Mouse (Mus musculus): ENCODE data around the gene Nes.

Gene Nes

DNA sequence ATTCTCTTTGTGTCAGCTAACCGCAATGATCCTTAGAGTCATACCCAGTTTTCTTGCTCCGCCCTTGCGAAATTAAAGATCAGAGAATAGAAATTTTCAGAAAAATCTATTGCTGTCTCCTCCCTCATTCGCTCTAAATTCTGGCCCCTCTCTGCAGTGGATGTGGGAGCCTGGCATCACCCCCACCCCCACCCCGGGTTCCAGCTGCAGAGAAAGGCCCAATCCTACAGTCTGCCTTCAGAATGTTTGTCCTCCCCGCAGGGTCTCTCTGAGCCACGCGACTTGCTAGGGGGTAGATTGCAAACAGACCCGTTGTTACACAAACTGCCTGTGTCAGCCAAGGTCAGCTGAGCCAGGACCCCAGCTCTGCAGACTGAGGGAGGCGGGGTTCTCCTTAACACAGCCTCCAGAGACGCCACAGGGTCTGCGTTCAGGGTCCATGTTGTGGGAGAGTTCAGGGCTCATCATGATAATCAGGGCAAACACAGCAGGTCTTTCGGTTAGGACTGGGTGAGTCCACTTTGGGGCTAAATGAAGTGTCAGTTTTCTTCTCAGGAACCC lies 20.8 kb upstream of the Nes start:
- no peak for DNase-seq (ENCODE audit: low read depth, low spot score)

DNA sequence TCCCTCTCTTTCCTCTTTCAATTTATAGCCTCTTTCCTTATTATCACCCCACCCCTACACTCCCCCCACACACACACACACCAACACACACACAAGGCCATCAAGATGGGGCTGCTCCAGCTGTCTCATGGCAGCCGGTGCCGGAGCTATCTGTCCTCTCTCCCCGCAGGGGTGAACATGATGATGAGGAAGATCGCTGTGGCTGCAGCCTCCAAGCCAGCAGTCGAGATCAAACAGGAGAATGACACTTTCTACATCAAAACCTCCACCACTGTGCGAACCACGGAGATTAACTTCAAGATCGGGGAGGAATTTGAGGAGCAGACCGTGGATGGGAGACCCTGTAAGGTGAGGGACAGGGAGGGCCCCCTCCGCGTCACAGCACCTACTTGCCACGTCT lies 18.9 kb upstream of the Nes start:
- no peak for DNase-seq (ENCODE audit: low read depth, low spot score)

DNA sequence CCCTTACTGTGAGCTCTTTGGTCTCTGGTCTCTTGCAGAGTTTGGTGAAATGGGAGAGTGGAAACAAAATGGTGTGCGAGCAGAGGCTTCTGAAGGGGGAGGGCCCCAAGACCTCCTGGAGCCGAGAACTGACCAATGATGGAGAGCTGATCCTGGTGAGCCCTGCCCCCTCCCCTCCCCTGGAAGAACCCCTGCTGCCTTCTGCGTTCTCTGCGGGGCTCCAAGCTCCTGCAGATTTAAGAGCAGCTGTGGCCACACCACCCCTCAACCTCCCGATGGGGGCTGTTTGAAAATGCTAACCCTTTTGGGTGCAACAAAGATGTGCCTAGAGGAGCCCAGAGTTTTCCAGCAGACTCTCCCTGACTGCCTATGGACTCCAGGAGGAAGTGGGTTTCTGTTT lies 18.4 kb upstream of the Nes start:
- DNase-seq (ENCODE audit: low read depth, low spot score): no peak

DNA sequence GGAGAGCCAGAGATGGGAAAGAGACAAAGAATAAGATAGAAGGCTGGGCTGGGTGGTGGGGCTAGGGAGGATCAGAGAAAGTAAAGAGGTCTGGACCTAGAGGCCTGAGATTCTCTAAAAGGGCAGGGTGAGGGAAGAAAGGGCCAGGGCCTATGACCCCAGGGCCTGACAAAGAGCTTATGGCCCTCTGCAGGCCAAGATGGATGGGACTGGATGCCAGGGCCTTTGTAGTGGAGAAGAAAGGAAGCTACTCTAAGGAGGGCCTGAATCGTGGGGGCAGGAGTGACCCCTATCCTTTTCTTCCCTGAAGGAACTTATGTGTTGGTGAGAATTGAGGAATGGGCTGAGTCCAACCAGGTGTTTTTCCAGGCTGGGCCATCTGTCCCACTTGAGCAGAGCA lies 12.8 kb upstream of the Nes start:
- DNase-seq (ENCODE audit: low read depth, low spot score): no peak

DNA sequence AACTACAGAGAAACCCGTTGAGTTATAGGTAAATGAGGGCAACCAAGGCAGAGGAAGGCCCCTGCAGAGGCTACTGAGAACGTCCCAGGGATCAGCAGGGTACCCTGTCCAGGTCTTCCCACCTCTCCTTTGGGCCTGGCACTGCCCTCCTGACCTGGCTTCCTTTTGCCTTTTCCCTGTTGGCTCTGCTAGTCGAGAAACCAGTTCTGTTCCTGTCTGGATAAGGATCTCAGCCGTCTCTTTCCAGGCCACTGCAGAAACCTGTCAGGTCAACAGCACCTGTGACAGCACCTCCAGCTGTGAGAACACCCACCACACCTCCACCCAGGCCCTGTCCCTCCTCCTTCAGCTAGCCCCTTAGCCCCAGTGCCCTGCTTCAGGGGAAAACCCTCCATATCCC lies 12.4 kb upstream of the Nes start:
- no peak for DNase-seq (ENCODE audit: low read depth, low spot score)

DNA sequence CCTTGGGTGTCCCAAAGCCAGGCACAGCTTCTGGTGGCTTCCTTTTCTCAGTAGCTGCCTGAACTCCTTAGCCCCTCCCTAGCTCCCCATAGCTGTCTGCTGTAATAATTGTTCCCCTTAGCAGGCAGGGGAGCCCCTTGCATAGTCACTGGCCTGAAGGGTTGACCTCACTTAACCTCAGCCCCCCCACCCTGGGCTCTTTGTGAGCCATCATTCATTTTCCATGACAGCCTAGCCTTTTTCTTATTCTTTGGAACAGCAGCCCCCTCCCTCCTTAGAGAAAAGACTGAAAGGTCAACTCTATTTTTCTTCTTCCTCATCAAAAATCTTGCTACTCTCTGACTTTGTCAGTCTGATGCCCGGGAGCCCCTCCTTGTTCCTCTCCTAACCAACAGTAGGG lies 11.9 kb upstream of the Nes start:
- no peak for DNase-seq (ENCODE audit: low read depth, low spot score)

DNA sequence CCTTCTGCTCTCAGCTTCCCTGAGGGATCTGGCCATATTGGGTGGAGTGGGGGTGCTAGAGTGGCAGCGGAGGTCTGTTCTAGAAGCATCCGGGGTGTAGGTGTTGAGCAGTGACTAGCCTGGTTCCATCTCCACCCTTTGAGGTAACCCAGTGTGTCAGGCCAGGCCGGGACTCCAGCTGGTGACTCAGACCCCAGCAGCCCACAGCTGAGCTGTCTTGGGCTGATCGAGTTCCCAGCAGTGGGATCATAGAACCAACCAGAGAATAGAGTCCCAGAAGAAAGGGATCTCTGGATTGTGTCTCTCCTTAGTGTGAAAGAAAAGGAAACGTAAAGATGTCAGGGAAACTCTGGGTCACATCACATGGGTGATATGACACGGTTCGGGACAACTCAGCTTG lies 11.5 kb upstream of the Nes start:
- no peak for DNase-seq (ENCODE audit: low read depth, low spot score)

DNA sequence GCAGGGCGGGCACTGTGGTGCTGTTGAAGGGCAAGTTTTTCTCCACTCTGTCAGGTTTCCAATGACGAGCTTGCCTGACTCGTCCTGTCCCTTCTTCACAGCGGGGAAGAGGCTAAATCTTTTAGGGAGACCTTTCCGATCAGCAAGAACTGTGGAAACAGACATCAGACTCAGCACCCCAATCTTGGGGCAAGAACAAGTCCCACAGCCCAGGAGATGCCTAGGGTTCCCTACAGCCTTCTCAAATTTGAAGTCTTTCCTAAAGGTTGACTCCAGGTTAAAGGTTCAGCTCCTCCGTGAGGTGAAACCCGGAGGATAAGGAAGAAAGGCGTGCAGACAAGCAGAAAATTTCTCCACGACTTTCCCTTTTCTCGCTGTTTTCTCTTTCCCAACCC lies 10.7 kb upstream of the Nes start:
- DNase-seq (ENCODE audit: low read depth, low spot score): no peak

DNA sequence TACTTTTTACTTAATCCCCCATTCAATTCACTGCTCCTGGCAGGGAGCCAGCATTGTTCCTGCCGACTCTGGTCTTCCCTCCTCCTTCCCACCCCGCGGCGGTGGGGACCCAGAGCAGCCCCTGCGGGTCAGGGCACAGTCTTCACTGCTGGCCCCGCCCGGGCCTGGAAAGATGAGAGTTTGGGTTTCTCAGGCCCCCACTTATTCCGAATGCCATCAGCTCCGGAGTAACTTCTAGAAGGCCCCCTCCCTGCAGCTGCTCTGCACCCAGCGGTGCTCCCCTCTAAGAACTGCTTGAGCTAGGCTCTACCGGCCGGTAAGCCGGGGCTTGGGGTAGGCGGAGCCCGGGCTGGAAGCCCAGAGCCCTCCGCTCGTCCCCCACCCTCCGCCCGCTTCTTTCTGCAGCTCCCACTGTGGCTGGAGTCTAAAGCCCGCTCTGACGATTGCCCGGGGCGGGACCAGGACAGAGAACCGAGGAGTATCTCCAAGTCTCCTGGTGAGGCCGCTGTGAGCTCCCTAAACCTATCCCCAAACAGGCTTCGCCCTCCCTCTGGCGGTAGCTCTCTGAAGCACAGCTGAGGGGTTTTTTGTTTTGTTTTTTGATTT lies 10.2 kb upstream of the Nes start:
- DNase-seq (ENCODE audit: low read depth, low spot score): peak; percentile 85

DNA sequence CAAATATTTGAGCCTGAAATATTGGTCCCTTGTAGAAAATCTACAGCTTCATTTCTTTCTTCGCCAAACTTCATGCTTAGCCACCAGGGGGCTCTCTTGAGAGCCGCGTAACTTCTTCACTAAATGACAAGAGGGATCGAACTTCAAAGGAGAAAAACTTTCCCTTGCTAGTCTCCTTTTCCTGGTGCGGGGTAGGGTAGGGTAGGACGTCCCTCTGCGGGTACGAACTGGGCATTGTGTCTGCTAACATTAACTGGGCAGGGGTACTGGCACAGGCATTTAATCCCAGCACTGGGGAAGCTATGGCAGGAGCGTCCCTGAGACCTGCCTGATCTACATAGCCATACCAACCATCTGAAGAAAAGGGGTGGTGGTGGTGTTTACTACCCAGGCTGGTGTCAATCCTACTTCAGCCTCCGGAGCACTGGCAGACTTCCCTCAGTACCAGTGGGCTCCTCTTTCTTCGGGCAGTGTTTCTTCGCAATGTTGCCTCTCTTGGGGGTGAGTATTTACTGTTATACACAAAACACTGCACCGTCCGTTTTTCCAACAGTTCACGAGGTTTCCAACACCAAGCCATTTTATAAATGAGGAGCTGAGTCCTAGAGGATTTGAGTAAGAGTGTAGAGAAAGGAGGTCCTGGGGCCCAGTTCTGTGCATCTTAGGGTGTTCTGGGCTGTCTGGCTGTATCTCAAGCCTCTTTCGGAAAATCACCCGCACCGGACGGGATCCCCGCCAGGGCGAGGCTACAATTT lies 517 bp upstream of the Nes start:
- peak; percentile 83 for DNase-seq (ENCODE audit: low read depth, low spot score)

DNA sequence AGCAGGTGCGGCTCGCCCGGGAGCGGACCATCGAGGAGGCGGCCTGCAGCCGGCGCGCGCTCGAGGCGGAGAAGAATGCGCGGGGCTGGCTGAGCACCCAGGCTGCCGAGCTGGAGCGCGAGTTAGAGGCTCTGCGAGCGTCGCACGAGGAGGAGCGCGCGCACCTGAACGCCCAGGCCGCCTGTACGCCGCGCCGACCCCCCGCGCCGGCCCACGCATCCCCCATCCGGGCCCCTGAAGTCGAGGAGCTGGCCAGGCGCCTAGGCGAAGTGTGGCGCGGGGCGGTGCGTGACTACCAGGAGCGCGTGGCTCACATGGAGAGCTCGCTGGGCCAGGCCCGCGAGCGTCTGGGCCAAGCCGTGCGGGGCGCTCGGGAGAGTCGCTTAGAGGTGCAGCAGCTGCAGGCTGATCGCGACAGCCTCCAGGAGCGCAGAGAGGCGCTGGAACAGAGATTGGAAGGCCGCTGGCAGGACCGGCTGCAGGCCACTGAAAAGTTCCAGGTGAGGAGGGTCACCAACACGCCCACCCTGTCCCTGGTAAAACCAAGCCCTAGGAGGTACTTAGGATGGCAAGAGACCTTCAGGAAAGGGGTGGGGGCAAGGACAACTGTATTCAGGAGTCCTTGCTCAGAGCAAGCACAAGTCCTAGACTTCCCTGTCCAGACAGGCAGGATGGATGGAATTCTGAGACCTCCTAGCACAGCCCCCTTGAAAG lies 768 bp downstream of the Nes start:
- DNase-seq (ENCODE audit: low read depth, low spot score): peak; percentile 34

DNA sequence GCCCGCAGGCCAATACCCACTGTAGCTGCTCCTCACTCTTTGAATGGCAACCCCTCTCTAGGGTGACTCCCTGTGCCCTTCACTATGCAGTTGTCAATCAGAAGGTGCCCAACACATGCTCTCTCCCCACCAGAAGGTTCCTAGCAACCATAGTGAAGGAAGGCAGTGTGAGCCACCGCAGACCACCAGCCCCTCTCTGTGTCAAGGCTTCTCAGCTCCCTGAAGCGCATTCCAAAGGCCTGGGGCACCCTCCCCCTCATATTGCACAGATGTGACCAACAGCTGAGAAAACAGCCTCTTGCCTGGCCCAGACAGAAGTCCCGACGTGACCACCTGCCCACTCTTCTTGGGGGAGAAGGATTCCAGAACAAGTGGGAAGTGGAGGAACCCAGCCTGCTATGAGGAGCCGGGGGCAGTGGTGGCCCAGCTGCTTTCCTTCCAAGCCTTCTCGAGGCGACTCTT lies 1.4 kb downstream of the Nes start:
- DNase-seq (ENCODE audit: low read depth, low spot score): no peak

DNA sequence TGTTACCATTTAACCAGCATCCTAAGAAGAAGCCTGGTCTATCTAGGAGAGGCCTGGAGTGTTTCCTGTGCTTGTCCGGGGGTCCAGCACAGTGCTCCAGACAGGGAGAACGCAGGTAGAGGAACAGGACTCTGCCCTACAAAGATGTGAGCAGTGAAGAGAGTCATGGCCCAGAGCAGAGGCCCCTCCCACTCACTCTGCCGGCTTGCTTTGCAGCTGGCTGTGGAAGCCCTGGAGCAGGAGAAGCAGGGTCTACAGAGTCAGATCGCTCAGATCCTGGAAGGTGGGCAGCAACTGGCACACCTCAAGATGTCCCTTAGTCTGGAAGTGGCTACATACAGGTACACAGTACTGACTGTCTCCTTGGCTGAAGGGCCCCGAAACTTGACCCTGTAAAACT lies 1.9 kb downstream of the Nes start:
- no peak for DNase-seq (ENCODE audit: low read depth, low spot score)

DNA sequence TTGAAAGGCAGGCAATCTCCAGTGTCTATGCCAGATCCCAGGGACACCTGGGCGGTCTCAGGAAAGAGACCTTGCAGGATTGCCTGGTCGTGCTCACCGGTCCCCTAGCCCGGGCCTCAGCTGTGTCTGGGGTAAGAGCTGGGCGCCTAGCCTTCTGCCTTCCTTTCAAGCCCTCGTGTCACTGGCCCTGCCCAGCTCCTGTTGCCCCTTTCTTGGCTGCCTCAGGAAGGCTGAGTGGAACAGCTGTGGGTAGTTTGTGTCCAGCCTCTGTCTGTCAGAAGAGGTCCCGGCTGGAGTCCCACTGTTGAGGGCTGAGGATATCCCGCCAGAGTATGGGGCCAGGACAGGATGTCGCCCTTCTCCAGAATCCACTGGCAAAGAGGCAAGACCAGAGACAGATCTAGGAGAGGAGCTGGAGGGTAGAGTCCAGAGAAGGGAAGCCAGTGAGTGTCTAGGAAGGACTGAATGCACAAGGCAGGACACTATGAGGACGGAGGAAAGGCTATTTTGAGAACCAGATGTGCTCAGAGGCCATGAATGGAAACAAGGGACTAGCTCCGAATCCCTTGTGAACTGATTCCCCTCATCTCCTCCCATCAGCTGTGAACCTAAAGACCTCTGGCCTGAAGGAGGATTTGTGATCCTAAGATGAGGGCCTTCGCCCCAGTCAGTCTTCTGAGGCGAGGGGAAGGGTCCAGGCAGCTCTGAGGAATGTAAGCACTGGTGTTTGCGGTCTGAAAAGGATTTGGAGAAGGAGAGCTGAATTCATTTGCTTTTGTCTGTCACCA lies 2.9 kb downstream of the Nes start:
- DNase-seq (ENCODE audit: low read depth, low spot score): no peak

DNA sequence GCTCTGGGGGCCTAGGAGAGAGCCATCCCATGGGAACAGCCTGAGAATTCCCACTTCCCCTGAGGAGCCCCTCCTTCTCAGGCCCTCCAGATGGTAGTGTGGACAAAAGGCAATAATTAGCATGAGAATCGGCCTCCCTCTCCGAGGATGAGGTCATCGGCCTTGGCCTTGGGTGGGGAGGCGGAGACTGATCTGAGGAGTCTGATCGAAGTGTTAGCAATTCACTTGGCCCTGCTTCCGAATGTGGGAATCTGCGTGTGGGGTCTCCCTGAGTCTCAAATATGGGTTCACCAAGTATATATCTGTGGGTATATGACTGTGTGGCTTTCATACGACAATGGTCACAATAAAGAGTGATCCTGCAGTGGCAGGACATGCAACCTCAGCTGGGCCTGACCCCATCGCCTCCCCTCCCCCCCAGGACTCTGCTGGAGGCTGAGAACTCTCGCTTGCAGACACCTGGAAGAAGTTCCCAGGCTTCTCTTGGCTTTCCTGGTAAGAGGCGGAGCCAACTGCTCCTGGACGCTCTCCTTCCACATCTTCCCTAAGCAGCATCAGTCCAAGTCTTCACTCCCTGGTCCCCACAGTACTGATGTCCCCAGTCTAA lies 3.6 kb downstream of the Nes start:
- no peak for DNase-seq (ENCODE audit: low read depth, low spot score)

DNA sequence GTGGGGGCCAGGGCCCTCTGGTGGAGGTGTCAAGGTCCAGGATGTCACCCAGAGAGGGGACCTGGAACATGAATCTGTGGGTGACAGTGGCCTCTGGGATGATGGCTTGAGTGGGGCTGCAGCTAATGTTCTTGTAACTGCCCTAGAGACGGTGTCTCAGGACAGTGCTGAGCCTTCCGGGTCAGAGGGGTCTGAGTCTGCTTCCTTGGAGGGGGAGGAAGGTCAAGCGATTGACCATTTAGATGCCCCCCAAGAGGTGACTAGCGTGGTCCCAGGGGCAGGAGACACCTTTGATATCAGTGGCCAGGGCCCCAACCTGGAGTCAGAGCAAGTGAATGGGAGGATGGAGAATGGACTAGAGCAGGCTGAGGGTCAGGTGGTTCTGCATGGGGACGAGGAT lies 8.6 kb downstream of the Nes start:
- DNase-seq (ENCODE audit: low read depth, low spot score): no peak

DNA sequence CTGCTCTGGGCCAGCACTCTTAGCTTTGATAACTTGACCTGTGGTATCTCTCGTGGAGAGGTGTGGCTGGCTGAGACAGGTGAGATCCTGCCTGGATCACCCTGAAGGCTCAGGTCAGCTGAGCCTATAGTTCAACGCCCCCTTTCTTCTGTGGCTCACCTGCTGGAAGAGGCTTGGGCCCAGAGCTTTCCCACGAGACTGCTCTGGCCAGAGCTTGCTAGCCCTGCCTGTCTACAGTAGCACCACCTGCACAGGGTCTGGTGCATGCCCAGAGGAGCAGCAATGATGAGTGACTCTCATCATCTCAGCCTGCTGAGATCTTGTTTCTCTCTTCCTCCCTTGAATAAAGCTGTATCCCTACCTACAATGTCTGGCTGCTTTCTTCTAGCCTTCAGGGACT lies 9.2 kb downstream of the Nes start:
- DNase-seq (ENCODE audit: low read depth, low spot score): no peak

DNA sequence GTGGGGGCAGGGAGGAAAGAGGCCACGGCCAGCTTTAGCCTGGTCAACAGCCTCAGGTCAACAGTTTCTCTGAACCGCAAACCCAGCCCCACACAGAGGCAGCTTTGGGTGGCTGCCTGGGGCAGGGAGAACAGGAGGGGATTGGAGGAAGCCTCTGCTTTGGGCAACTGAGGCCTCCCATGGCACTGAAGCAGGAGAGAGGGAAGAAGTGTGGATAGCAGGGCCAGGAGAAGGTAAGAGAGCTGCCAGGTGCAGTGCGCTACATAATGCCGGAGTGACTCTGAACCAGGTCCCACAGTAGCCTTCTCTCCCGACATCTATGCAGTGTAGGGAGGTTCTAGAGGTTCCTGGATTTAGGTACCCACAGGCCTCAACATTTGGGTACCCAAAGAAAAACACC lies 9.8 kb downstream of the Nes start:
- no peak for DNase-seq (ENCODE audit: low read depth, low spot score)

DNA sequence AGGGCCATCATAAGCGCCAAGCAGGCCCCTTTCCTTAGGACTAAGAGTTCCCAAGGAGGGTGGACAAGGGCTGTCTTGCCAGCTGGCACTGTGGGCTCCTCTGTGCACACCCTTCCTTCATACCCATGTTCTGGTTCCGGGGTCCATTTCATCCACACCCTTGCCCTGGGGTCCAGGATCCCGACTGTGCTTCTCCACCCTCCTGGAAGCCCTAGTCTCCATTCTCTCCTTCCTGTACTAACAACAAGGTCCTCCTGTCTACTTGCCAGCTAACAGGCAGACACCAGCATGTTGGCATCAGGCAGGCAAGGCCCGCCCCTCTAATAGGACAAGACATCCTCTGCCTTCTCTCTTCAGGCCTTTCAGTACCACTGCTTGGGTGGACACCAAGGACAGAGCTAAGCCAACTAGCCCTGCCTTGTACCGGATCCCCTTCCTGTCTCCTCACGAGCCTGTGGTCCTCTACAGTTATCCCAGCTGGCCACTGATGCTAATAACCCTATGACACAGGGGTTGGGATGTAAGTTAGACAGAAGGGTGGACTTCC lies 10.4 kb downstream of the Nes start:
- DNase-seq (ENCODE audit: low read depth, low spot score): no peak

DNA sequence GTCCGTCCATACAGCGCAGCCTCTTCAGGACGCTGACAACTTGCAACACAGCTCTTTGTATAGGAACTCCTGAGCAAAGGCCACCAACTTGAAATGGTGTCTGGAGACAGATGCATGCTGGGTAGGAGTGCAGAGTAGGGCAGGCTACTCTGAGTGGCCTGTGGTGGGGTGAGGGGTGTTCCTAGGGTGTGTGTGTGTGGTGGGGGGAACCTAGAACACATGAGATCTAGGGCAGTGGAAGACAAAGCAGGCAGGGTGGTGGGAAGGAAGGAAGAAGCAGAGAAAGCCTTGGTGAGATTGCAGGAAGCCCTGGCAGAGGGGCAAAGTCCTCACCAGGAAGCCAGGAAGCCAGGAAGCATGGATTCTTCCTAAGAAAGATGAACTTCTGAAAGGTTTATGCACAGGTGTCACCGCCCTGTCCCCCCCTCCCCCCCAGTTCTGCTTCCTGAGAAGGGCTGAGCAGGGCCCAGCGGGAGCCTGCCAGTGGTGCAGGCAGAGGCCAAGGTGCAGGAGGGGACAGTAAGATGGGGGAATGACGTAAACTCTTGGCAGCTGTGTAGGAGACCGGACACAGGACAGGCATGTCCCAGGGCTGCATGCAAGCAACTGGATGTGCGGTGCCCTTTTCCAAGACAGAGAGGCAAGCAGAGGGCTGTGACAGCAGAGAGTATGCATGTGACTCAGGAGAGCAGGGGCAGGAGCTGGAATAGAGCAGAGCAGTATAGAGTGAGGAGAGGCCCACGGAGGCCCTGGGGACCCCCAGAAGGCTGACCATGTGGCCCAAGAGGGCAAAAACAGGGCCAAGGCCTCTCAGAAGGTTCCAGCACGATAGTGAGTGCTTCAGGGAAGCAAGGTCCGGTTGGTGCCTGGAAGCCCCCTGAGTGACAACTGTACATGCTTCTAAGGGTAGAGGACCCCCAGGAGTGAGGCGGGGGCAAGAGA lies 11.3 kb downstream of the Nes start:
- DNase-seq (ENCODE audit: low read depth, low spot score): no peak
